In genomic region chr4:115821928-115822327, GRCm38 (mm10) we compare ENCODE assay signal across 15 mouse cellular contexts. TPM values are rescaled to one million over a fixed set of nuclear protein-coding genes. Genes with fewer than 3 reads are reported as not detected.
DNase-seq lines count a peak whose midpoint lies in the region; ATAC-seq and TF ChIP-seq lines count a peak whose summit lies in the region.
"Had no signal": no experiment of that assay in that cellular context is flagged by ENCODE, and none has a peak within 500 bp of the region (broad histone marks: within the 10 kb centered on the region; RNA-seq: fewer than 3 reads in every experiment).

No protein-coding gene starts in this region.

- no peak for TF ChIP-seq CTCF in MEL (IDR thresholded peaks at IDR 0.05 in 2 of 3, conservative IDR thresholded peaks at IDR 0.05 in 1 of 3; ENCODE audit: control insufficient read depth in 1 of 3, insufficient read depth in 1 of 3, low read depth in 2 of 3, low read length in 3 of 3, poor library complexity in 1 of 3, severe bottlenecking in 1 of 3)

- H3K9ac ChIP-seq in MEL (ENCODE audit: control insufficient read depth, low read depth, low read length, poor library complexity, severe bottlenecking), result 0 out of 2 replicates have a peak overlapping the region, but pooled peaks have one; percentile 1
- no peak overlapping the region for H3K9ac ChIP-seq in heart, embryonic 14.5 days (ENCODE audit: low read length)
- H3K9ac ChIP-seq in lung, embryonic 16.5 days (ENCODE audit: low read length), result no peak overlapping the region
- H3K9ac ChIP-seq: limb, embryonic 15.5 days; midbrain, embryonic 12.5 days had no signal

- no peak for TF ChIP-seq RAD21 in MEL (IDR thresholded peaks at IDR 0.05; ENCODE audit: low read depth, low read length)

- peak; percentile 80 for ATAC-seq in heart, embryonic 14.5 days (ENCODE audit: insufficient number of reproducible peaks, insufficient read depth, low FRiP score, low read depth)
- peak; percentile 38; the same call in 1 of the 2 replicates for ATAC-seq in lung, embryonic 16.5 days (ENCODE audit: low read depth)

- no peak overlapping the region for H3K4me3 ChIP-seq in MEL (ENCODE audit: control insufficient read depth in 1 of 2, insufficient read depth in 1 of 2, low read depth in 2 of 2, low read length in 2 of 2)
- no peak overlapping the region for H3K4me3 ChIP-seq in heart, embryonic 14.5 days (ENCODE audit: control insufficient read depth in 1 of 2, insufficient read depth in 1 of 2, low read depth in 1 of 2, low read length in 2 of 2)
- H3K4me3 ChIP-seq in lung, embryonic 16.5 days (ENCODE audit: low read length), result no peak overlapping the region
- H3K4me3 ChIP-seq: embryonic facial prominence, embryonic 10.5 days; hindbrain, embryonic 10.5 days; limb, embryonic 15.5 days; midbrain, embryonic 12.5 days had no signal

- H3K27me3 ChIP-seq in MEL (ENCODE audit: control insufficient read depth in 1 of 2, insufficient read depth in 2 of 2, low read length in 2 of 2), result no peaks in the 10 kb centered on the region
- H3K27me3 ChIP-seq in heart, embryonic 14.5 days (ENCODE audit: control insufficient read depth, insufficient read depth, low read length), result no peaks in the 10 kb centered on the region
- H3K27me3 ChIP-seq in lung, embryonic 16.5 days (ENCODE audit: control insufficient read depth, insufficient read depth, low read depth, low read length), result no peaks in the 10 kb centered on the region
- H3K27me3 ChIP-seq: limb, embryonic 15.5 days had no signal

- DNase-seq in adrenal gland, postnatal 14 days, result peak; percentile 36
- no peak for DNase-seq in adrenal gland, postnatal 4 days (ENCODE audit: low spot score in 2 of 2)
- DNase-seq in MEL (ENCODE audit: low read depth, low spot score), result peak; percentile 70
- DNase-seq in cerebellum, adult 9-10 months, result no peak
- no peak for DNase-seq in ovary, postnatal 10 days (ENCODE audit: low spot score)
- DNase-seq in left cerebral cortex, postnatal 25 days (ENCODE audit: low spot score in 2 of 2), result no peak
- DNase-seq: cerebellum, adult 11 months; spleen, adult 18-20 months had no signal

- TF ChIP-seq EP300 in MEL (IDR thresholded peaks at IDR 0.05; ENCODE audit: low read depth in 1 of 2, low read length in 2 of 2), result peak; percentile 69 to 78; a peak in 3 of 4 replicates

- H3K27ac ChIP-seq in MEL (ENCODE audit: control insufficient read depth, low read depth, low read length), result peak overlapping the region; percentile 66
- peak overlapping the region; percentile 14 to 46; a peak in 1 of 4 replicates for H3K27ac ChIP-seq in heart, embryonic 14.5 days (replicated peaks in 1 of 2; ENCODE audit: control insufficient read depth in 1 of 2, insufficient read depth in 1 of 2, low read depth in 2 of 2, low read length in 2 of 2)
- no peak overlapping the region for H3K27ac ChIP-seq in lung, embryonic 16.5 days (ENCODE audit: low read length)
- H3K27ac ChIP-seq: embryonic facial prominence, embryonic 10.5 days; hindbrain, embryonic 10.5 days; limb, embryonic 15.5 days; midbrain, embryonic 12.5 days had no signal

- H3K79me2 ChIP-seq in MEL (ENCODE audit: control insufficient read depth, insufficient read depth, low read length, poor library complexity), result no peaks in the 10 kb centered on the region

- intact Hi-C loops in left cerebral cortex, postnatal 25 days (cut with DNase I), result no loop called here

- TF ChIP-seq POLR2A in MEL (IDR thresholded peaks at IDR 0.05; ENCODE audit: control insufficient read depth in 1 of 2, insufficient read depth in 1 of 2, low read depth in 1 of 2, low read length in 2 of 2, poor library complexity in 1 of 2), result no peak

- peaks cover 45 to 60% of the 10 kb centered on the region in 2 experiments for H3K4me1 ChIP-seq in MEL (ENCODE audit: control insufficient read depth in 1 of 2, insufficient read depth in 2 of 2, low read length in 2 of 2)
- peaks cover 20 to 38% of the 10 kb centered on the region in 2 experiments for H3K4me1 ChIP-seq in heart, embryonic 14.5 days (ENCODE audit: control insufficient read depth in 2 of 2, insufficient read depth in 2 of 2, low read length in 2 of 2)
- H3K4me1 ChIP-seq in lung, embryonic 16.5 days (replicated peaks; ENCODE audit: control insufficient read depth, insufficient read depth, low read length), result no peaks in the 10 kb centered on the region
- H3K4me1 ChIP-seq: midbrain, embryonic 12.5 days had no signal

- H3K36me3 ChIP-seq in MEL (ENCODE audit: control insufficient read depth in 1 of 2, insufficient read depth in 2 of 2, low read length in 2 of 2), result peaks cover 0 to 56% of the 10 kb centered on the region in 2 experiments; a peak in 2 of 4 replicates
- peaks cover 4% of the 10 kb centered on the region; the same call in 1 of the 2 replicates for H3K36me3 ChIP-seq in heart, embryonic 14.5 days (ENCODE audit: control insufficient read depth, insufficient read depth, low read length)
- H3K36me3 ChIP-seq in lung, embryonic 16.5 days (ENCODE audit: control insufficient read depth, insufficient read depth, low read length), result no peaks in the 10 kb centered on the region
- H3K36me3 ChIP-seq: embryonic facial prominence, embryonic 10.5 days; limb, embryonic 15.5 days; midbrain, embryonic 12.5 days had no signal

- 7% methylated on average over 3 of the region's 3 CpGs for WGBS in heart, embryonic 14.5 days
- WGBS in lung, embryonic 16.5 days, result 41% methylated on average over 3 of the region's 3 CpGs

- no peaks in the 10 kb centered on the region for H3K9me3 ChIP-seq in MEL (replicated peaks; ENCODE audit: insufficient read depth, low read length)
- H3K9me3 ChIP-seq in heart, embryonic 14.5 days (ENCODE audit: control insufficient read depth, low read length), result no peaks in the 10 kb centered on the region
- H3K9me3 ChIP-seq in lung, embryonic 16.5 days (ENCODE audit: control insufficient read depth, low read length), result no peaks in the 10 kb centered on the region
- H3K9me3 ChIP-seq: embryonic facial prominence, embryonic 10.5 days; hindbrain, embryonic 10.5 days; limb, embryonic 15.5 days; midbrain, embryonic 12.5 days had no signal

- no peak overlapping the region for H3K4me2 ChIP-seq in heart, embryonic 14.5 days (ENCODE audit: low read length)
- no peak overlapping the region for H3K4me2 ChIP-seq in lung, embryonic 16.5 days (ENCODE audit: low read depth, low read length)
- H3K4me2 ChIP-seq: limb, embryonic 15.5 days; midbrain, embryonic 12.5 days had no signal

TF ChIP-seq in MEL, 35 proteins besides CTCF, POLR2A, EP300 and RAD21 (continues in another document):
- TF ChIP-seq KAT2A (conservative IDR thresholded peaks at IDR 0.05; ENCODE audit: low read depth, low read length), result no peak
- TF ChIP-seq BHLHE40 (IDR thresholded peaks at IDR 0.05; ENCODE audit: borderline replicate concordance, low read depth, low read length), result peak; percentile 94
- no peak for TF ChIP-seq POLR2AphosphoS2 (IDR thresholded peaks at IDR 0.05; ENCODE audit: low read length)
- TF ChIP-seq TAL1 (IDR thresholded peaks at IDR 0.05; ENCODE audit: low read length), result peak; percentile 58
- TF ChIP-seq ETS1 (IDR thresholded peaks at IDR 0.05; ENCODE audit: low read depth, low read length), result peak; percentile 91
- TF ChIP-seq GATA1 (IDR thresholded peaks at IDR 0.05; ENCODE audit: low read depth, low read length), result peak; percentile 72
- no peak for TF ChIP-seq USF2 (IDR thresholded peaks at IDR 0.05; ENCODE audit: borderline replicate concordance in 1 of 2, insufficient read depth in 1 of 2, low read depth in 1 of 2, low read length in 2 of 2)
- no peak for TF ChIP-seq CHD2 (IDR thresholded peaks at IDR 0.05; ENCODE audit: low read length)
- TF ChIP-seq MYB (IDR thresholded peaks at IDR 0.05; ENCODE audit: low read depth, low read length), result no peak
- TF ChIP-seq USF1 (IDR thresholded peaks at IDR 0.05; ENCODE audit: low read depth, low read length), result peak; percentile 61

RNA-seq across cellular contexts. Expression of gene Mob3c, which starts 6.0 kb away (rescaled TPM):
- 10.2 and 12.4 TPM in 2 replicates for total RNA-seq in adrenal gland, postnatal 14 days (2021)
- total RNA-seq in adrenal gland, postnatal 4 days (2021), result 10 to 100 TPM; 17.5 to 20.4 TPM
- total RNA-seq in MEL (2012; rRNA removed), result 11.2 and 17.7 TPM in 2 replicates
- 1 to 10 TPM in 1 of 2 experiments, not detected in 1; 9.5 TPM for polyA plus RNA-seq in MEL (2012; ENCODE audit: insufficient read depth in 1 of 2, insufficient read length in 2 of 2, low read depth in 1 of 2, low replicate concordance in 2 of 2, missing spikeins in 1 of 2)
- 6.8 and 8.0 TPM in 2 replicates for polyA plus RNA-seq in heart, embryonic 14.5 days (2014; fragmentation: Nextera tagmentation; extraction: Ambion mirVana)
- 14.2 and 15.6 TPM in 2 replicates for polyA plus RNA-seq in lung, embryonic 16.5 days (2015; fragmentation: Nextera tagmentation; extraction: Ambion mirVana)
- total RNA-seq in left cerebral cortex, postnatal 25 days (2021), result 1 to 10 TPM; 3.3 to 4.4 TPM

RNA-seq across cellular contexts. Expression of gene Mknk1, which starts 17.1 kb away (rescaled TPM):
- total RNA-seq in adrenal gland, postnatal 14 days (2021), result 29.3 and 42.4 TPM in 2 replicates
- total RNA-seq in adrenal gland, postnatal 4 days (2021), result 10 to 100 TPM; 52.7 to 59.0 TPM
- total RNA-seq in MEL (2012; rRNA removed), result 24.0 and 25.8 TPM in 2 replicates
- polyA plus RNA-seq in MEL (2012; ENCODE audit: insufficient read depth in 1 of 2, insufficient read length in 2 of 2, low read depth in 1 of 2, low replicate concordance in 2 of 2, missing spikeins in 1 of 2), result 10 to 100 TPM in 1 of 2 experiments, not detected in 1; 38.5 TPM
- polyA plus RNA-seq in heart, embryonic 14.5 days (2014; fragmentation: Nextera tagmentation; extraction: Ambion mirVana), result 16.2 and 16.7 TPM in 2 replicates
- 28.1 and 30.1 TPM in 2 replicates for polyA plus RNA-seq in lung, embryonic 16.5 days (2015; fragmentation: Nextera tagmentation; extraction: Ambion mirVana)
- total RNA-seq in left cerebral cortex, postnatal 25 days (2021), result 10 to 100 TPM; 33.1 to 38.6 TPM

RNA-seq across cellular contexts. Expression of gene Atpaf1, which starts 37.3 kb away (rescaled TPM):
- 42.6 and 46.2 TPM in 2 replicates for total RNA-seq in adrenal gland, postnatal 14 days (2021)
- 10 to 100 TPM; 63.0 to 68.3 TPM for total RNA-seq in adrenal gland, postnatal 4 days (2021)
- total RNA-seq in MEL (2012; rRNA removed), result 18.9 and 24.5 TPM in 2 replicates
- 10 to 100 TPM in 1 of 2 experiments, not detected in 1; 23.4 TPM for polyA plus RNA-seq in MEL (2012; ENCODE audit: insufficient read depth in 1 of 2, insufficient read length in 2 of 2, low read depth in 1 of 2, low replicate concordance in 2 of 2, missing spikeins in 1 of 2)
- 89.2 and 89.5 TPM in 2 replicates for polyA plus RNA-seq in heart, embryonic 14.5 days (2014; fragmentation: Nextera tagmentation; extraction: Ambion mirVana)
- 38.6 and 45.1 TPM in 2 replicates for polyA plus RNA-seq in lung, embryonic 16.5 days (2015; fragmentation: Nextera tagmentation; extraction: Ambion mirVana)
- total RNA-seq in left cerebral cortex, postnatal 25 days (2021), result 10 to 100 TPM; 53.1 to 63.6 TPM

RNA-seq across cellular contexts. Expression of gene Tex38, which starts 41.1 kb away (rescaled TPM):
- total RNA-seq in adrenal gland, postnatal 14 days (2021), result 1.2 and 2.3 TPM in 2 replicates
- 1 to 10 TPM; 2.4 to 2.5 TPM for total RNA-seq in adrenal gland, postnatal 4 days (2021)
- total RNA-seq in MEL (2012; rRNA removed), result not detected in 2 replicates
- polyA plus RNA-seq in MEL (2012; ENCODE audit: insufficient read depth in 1 of 2, insufficient read length in 2 of 2, low read depth in 1 of 2, low replicate concordance in 2 of 2, missing spikeins in 1 of 2), result under 1 TPM in 1 of 2 experiments, not detected in 1; 0.15 TPM
- 0.26 and 0.53 TPM in 2 replicates for polyA plus RNA-seq in heart, embryonic 14.5 days (2014; fragmentation: Nextera tagmentation; extraction: Ambion mirVana)
- polyA plus RNA-seq in lung, embryonic 16.5 days (2015; fragmentation: Nextera tagmentation; extraction: Ambion mirVana), result 0.19 TPM in 1 of 2 replicates, not detected in the other
- not detected for total RNA-seq in left cerebral cortex, postnatal 25 days (2021)
- total RNA-seq: left cerebral cortex, adult 18-20 months had no signal
- polyA plus RNA-seq: midbrain, embryonic 12.5 days had no signal

Comparison
In these comparisons a context has a peak if more than half of its experiments do, and no peak if none do; other contexts are left out.
1. DNase-seq: peak in adrenal gland, postnatal 14 days (single experiment) and MEL (single experiment); none in adrenal gland, postnatal 4 days (0 of 2), cerebellum, adult 9-10 months (single experiment), ovary, postnatal 10 days (single experiment) and left cerebral cortex, postnatal 25 days (0 of 2).